Mouse (Mus musculus) neural tube, embryonic 11.5 days (tissue): ENCODE measurements around the gene Espn. TPM values are rescaled to one million over a fixed set of nuclear protein-coding genes. Genes with fewer than 3 reads are reported as not detected.

Experiments
- ATAC-seq: fragments of 200-750 bp; cut with Nextera tagmentation; 2 replicates; pipeline ENCODE4 v1.8.0; 2017; ENCODE audit warnings: moderate number of reproducible peaks, mild to moderate bottlenecking, moderate TSS enrichment, moderate library complexity; ENCODE audit not compliant: insufficient read depth, low FRiP score, low TSS enrichment
- DNase-seq: peaks from one replicate; pipeline ENCODE4 v3.0.0-alpha.2; 2015; ENCODE audit warnings: low spot score
- H3K27ac ChIP-seq: fragments of 300-500 bp; sonication (generic); 2 replicates; pipeline ENCODE4 v1.5.1; 2014; ENCODE audit warnings: low read depth, mild to moderate bottlenecking, low read length
- H3K27me3 ChIP-seq: fragments of 300-500 bp; sonication (generic); 2 replicates; pipeline ENCODE4 v1.6.1; 2014; ENCODE audit warnings: mild to moderate bottlenecking, low read length, mixed read lengths; ENCODE audit not compliant: control insufficient read depth, insufficient read depth
- H3K36me3 ChIP-seq: fragments of 300-500 bp; sonication (generic); 2 replicates; pipeline ENCODE4 v1.6.1; 2014; ENCODE audit warnings: mild to moderate bottlenecking, low read length, moderate library complexity, mixed read lengths; ENCODE audit not compliant: control insufficient read depth, insufficient read depth
- H3K4me1 ChIP-seq: fragments of 300-500 bp; sonication (generic); 2 replicates; pipeline ENCODE4 v1.6.1; 2014; ENCODE audit warnings: low read length, mixed read lengths; ENCODE audit not compliant: control insufficient read depth, insufficient read depth
- H3K4me2 ChIP-seq: fragments of 300-500 bp; sonication (generic); 2 replicates; pipeline ENCODE4 v1.6.1; 2014; ENCODE audit warnings: low read depth, mild to moderate bottlenecking, moderate library complexity
- H3K4me3 ChIP-seq: fragments of 300-500 bp; sonication (generic); 2 replicates; pipeline ENCODE4 v1.5.1; 2014; ENCODE audit warnings: low read depth, low read length
- H3K9ac ChIP-seq: fragments of 300-500 bp; sonication (generic); 2 replicates; pipeline ENCODE4 v1.6.1; 2014; ENCODE audit warnings: mild to moderate bottlenecking, low read length
- H3K9me3 ChIP-seq: fragments of 300-500 bp; sonication (generic); 2 replicates; pipeline ENCODE4 v1.6.1; 2016; ENCODE audit warnings: low read length; ENCODE audit not compliant: control insufficient read depth
- WGBS: fragments of 180-500 bp; shearing (Covaris S2); extraction: QIAGEN DNeasy Blood & Tissue Kit; methylation state at CpG from one replicate; pipeline ENCODE4 v1.1.7; 2014; 5-methylcytosine and 5-hydroxymethylcytosine counted together
- polyA plus RNA-seq: library from polyadenylated mRNA; unstranded; fragments of >200 nt; fragmentation: Nextera tagmentation; extraction: Ambion mirVana; gene quantifications from 2 replicates; pipeline ENCODE4 v1.2.1, GENCODE M21; 2014

Gene Espn
- polyA plus RNA-seq, 1 experiment from 2014 or later = 0.48 TPM

- no peaks in the 10 kb centered on the region for H3K36me3 ChIP-seq
- H3K4me1 ChIP-seq = peaks cover 24% of the 10 kb centered on the region
- no peaks in the 10 kb centered on the region for H3K27me3 ChIP-seq
- 71% methylated on average over 7 of the region's 7 CpGs for WGBS
- H3K9ac ChIP-seq = no peak overlapping the region
- H3K27ac ChIP-seq = no peak overlapping the region
- no peak overlapping the region for H3K4me2 ChIP-seq
- no peak overlapping the region for H3K4me3 ChIP-seq
- DNase-seq (no peak), ATAC-seq (no peak)
- no peaks in the 10 kb centered on the region for H3K9me3 ChIP-seq
Observed at GRCm38 (mm10) chr4:152184353-152185035, 32.3 kb upstream of the Espn start.

DNA sequence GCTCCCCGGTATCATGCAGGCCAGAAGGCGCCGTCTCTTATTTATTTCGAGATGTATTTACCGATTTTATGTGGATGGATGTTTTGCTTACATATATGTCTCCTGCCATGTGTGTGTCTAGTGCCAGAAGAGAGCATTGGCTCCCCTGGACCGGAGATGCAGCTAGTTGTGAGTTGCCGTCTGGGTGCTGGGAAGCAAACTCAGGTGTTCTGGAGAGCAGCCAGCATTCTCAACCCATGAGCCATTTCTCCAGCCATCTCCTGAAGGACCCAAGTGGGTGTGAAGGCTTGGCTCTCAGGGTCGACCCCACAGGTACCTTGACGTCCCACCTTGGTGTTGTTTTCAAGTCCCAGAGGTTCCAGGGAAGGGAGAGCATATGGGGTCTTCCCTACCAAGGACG lies 30.0 kb upstream of the Espn start:
- DNase-seq = no peak
- Histone ChIP-seq H3K9me3 (no peaks in the 10 kb centered on the region), H3K4me3 (no peak overlapping the region), H3K9ac (no peak overlapping the region), H3K27ac (no peak overlapping the region), H3K4me2 (no peak overlapping the region), H3K27me3 (no peaks in the 10 kb centered on the region), H3K4me1 (peaks cover 32% of the 10 kb centered on the region), H3K36me3 (no peaks in the 10 kb centered on the region)
- no peak for ATAC-seq
- WGBS = 87% methylated on average over 10 of the region's 10 CpGs

DNA sequence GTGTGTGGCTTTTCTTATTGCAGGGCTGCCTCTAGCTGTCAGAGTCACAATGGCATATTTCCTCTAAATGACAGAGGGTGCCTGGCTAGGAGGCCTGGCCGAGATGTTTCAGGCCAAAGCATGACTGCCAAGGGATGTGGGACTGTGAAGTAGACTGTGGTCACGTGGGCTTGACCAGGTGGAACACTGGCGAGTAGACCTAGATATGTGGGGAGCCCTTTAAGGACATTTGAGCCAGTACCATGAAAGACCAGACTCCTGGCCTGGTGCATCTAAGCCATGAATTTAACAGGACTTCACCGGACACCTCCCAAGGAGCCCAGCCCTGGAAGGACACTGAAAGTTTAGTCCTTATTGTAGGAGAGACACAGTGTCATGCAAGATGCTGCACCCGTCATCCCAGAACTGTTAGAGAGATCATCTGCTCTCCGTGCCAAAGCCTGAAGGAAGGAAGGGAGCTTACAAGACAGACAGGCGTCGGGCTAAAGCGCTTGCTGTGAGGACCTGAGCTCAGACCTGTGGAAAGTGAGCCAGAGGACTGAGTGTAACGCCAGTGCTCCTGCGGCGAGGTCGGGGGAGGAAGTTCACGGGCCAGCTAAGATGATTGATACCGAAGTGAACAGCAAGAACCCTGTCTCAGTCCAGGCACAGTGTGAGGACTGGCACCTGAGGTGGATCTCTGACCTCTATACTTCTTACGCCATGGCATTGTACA lies 27.9 kb upstream of the Espn start:
- peak overlapping the region; percentile 89; the same call in 1 of the 2 replicates for H3K4me2 ChIP-seq
- H3K4me3 ChIP-seq = no peak overlapping the region
- no peak for ATAC-seq
- 79% methylated on average over 16 of the region's 16 CpGs for whole genome bisulfite sequencing
- H3K36me3 ChIP-seq = no peaks in the 10 kb centered on the region
- no peak overlapping the region for H3K27ac ChIP-seq
- no peaks in the 10 kb centered on the region for H3K27me3 ChIP-seq
- H3K9ac ChIP-seq = no peak overlapping the region
- DNase-seq = no peak
- H3K9me3 ChIP-seq = no peaks in the 10 kb centered on the region
- peaks cover 16% of the 10 kb centered on the region for H3K4me1 ChIP-seq

GRCm38 (mm10) chr4:152178916-152179705 lies 26.9 kb upstream of the Espn start:
- H3K9ac ChIP-seq = peak overlapping the region; percentile 74
- DNase-seq = no peak
- H3K4me2 ChIP-seq = peak overlapping the region; percentile 89
- no peaks in the 10 kb centered on the region for H3K36me3 ChIP-seq
- H3K27ac ChIP-seq = peak overlapping the region; percentile 39; the same call in 1 of the 2 replicates
- no peaks in the 10 kb centered on the region for H3K27me3 ChIP-seq
- no peaks in the 10 kb centered on the region for H3K9me3 ChIP-seq
- peak overlapping the region; percentile 53 for H3K4me3 ChIP-seq
- peaks cover 14% of the 10 kb centered on the region for H3K4me1 ChIP-seq
- no peak; the same call in 1 of the 2 replicates for ATAC-seq
- WGBS = 15% methylated on average over 16 of the region's 16 CpGs

GRCm38 (mm10) chr4:152178344-152178864 lies 26.2 kb upstream of the Espn start:
- DNase-seq = no peak
- peak overlapping the region; percentile 89 for H3K4me2 ChIP-seq
- peaks cover 14% of the 10 kb centered on the region for H3K4me1 ChIP-seq
- H3K27ac ChIP-seq = peak overlapping the region; percentile 80
- H3K27me3 ChIP-seq = no peaks in the 10 kb centered on the region
- peak overlapping the region; percentile 74 for H3K9ac ChIP-seq
- H3K9me3 ChIP-seq = no peaks in the 10 kb centered on the region
- under 1% methylated on average over 35 of the region's 35 CpGs for WGBS
- H3K4me3 ChIP-seq = peak overlapping the region; percentile 53
- peak; percentile 60 for ATAC-seq
- H3K36me3 ChIP-seq = no peaks in the 10 kb centered on the region

DNA sequence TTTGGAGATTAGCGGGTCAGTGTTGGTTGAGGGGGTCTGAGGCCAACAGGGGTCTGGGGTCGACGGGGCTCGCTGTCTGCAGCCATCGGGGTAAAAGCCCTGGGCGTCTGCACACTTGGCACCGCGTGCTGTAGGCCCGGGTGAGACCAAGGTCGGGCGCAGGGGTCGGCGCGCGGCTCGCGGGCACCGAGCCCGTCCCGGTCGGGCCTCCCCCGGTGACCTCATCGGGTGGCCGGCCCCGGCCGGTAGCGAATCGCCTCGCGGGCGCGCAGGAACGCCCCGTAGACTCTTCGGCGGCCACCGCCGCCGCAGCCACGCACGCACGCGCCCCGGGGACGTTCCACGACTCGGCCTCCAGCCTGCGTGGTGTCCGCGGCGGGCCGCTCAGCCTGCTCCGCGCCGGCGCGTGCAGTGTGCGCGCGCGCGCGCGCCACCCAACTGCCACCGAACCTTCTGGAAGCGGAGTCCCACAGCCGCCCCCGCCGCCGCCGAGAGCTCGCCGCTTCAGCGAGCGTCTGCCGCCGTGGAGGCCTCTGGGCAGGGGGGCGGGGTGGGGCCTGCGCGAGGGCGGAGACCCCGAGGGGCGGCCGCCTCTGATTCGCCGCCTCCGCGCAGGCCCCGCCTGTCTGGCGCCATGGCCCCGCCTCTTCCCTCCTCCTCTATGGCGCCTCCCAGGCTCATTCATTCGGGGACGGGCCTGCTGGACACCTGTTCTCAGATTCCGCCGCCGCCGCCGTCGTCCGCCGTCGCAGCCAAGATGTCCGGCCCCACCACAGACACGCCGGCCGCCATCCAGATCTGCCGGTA lies 25.6 kb upstream of the Espn start, which contains the start of gene Acot7:
TSS of gene Acot7 (plus strand) at position 598 of the 807 bp plus-strand sequence.
- Histone ChIP-seq H3K27me3 (no peaks in the 10 kb centered on the region), H3K9me3 (no peaks in the 10 kb centered on the region), H3K36me3 (no peaks in the 10 kb centered on the region), H3K27ac (peak within 1 kb of the TSS; percentile 80), H3K4me2 (peak within 1 kb of the TSS; percentile 89), H3K4me3 (peak within 1 kb of the TSS; percentile 53), H3K4me1 (peaks cover 14% of the 10 kb centered on the region), H3K9ac (peak within 1 kb of the TSS; percentile 74)
- under 1% methylated on average over 72 of the region's 108 CpGs for WGBS
- ATAC-seq (peak; percentile 95), DNase-seq (peak; percentile 95)

DNA sequence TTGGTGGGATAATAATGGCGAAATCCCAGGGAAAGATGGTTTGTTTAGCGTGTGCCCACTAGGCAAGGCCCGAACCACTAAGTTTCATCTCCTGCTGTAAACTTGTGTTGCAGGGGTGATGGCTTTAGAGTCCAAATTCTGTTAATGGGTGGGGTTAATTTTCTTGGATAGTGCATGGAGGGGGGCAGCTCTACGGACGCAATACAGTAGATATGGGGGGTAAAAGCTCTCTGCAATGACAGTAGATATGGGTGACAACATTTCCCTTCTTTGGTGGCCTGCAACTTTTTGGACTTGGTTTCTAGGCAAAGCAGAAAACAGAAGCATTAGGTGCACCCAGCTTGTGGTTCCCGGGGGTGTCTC lies 25.0 kb upstream of the Espn start:
- Histone ChIP-seq H3K4me2 (peak overlapping the region; percentile 89), H3K27ac (no peak overlapping the region), H3K9me3 (no peaks in the 10 kb centered on the region), H3K9ac (peak overlapping the region; percentile 74), H3K27me3 (no peaks in the 10 kb centered on the region), H3K4me3 (peak overlapping the region; percentile 53; the same call in 1 of the 2 replicates), H3K36me3 (no peaks in the 10 kb centered on the region), H3K4me1 (peaks cover 14% of the 10 kb centered on the region)
- WGBS = 68% methylated on average over 6 of the region's 6 CpGs
- ATAC-seq (no peak), DNase-seq (no peak)

GRCm38 (mm10) chr4:152176638-152177037 lies 24.5 kb upstream of the Espn start:
- no peak overlapping the region for H3K9ac ChIP-seq
- no peak overlapping the region for H3K4me3 ChIP-seq
- no peak for ATAC-seq
- no peak overlapping the region for H3K27ac ChIP-seq
- peaks cover 14% of the 10 kb centered on the region for H3K4me1 ChIP-seq
- H3K4me2 ChIP-seq = no peak overlapping the region
- no peaks in the 10 kb centered on the region for H3K36me3 ChIP-seq
- DNase-seq = no peak
- WGBS = 78% methylated on average over 3 of the region's 3 CpGs
- no peaks in the 10 kb centered on the region for H3K27me3 ChIP-seq
- no peaks in the 10 kb centered on the region for H3K9me3 ChIP-seq
